Mouse (Mus musculus): ENCODE results near the gene Olfr800.

DNA sequence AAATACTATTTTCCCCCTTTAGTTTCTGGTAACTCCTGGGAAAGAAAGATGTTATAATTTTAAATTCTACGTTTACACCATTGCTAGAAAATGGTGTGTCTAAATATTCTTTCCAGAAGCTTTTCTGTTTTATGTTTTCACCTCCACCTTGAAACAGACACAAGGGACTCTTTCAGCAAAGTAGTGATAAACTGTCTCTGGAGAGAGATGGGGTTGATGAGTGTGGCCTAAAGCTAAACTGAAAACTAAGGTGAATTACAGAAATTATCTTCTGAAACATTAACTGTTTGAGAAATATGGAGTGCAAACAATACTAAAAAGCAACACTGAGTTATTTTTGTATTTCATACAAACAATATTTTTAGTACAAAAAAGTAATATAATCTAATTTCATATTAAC is 29.7 kb upstream of the Olfr800 start, which contains the start of gene Olfr798:
- TF ChIP-seq CTCF (IDR thresholded peaks at IDR 0.05; ENCODE audit: insufficient read depth, low read length) (no peak), POLR2A (IDR thresholded peaks at IDR 0.05; ENCODE audit: borderline replicate concordance, extremely low read depth, low read depth, low read length) (no peak)
